Mouse (Mus musculus): ENCODE results near the gene Gm44805.

DNA sequence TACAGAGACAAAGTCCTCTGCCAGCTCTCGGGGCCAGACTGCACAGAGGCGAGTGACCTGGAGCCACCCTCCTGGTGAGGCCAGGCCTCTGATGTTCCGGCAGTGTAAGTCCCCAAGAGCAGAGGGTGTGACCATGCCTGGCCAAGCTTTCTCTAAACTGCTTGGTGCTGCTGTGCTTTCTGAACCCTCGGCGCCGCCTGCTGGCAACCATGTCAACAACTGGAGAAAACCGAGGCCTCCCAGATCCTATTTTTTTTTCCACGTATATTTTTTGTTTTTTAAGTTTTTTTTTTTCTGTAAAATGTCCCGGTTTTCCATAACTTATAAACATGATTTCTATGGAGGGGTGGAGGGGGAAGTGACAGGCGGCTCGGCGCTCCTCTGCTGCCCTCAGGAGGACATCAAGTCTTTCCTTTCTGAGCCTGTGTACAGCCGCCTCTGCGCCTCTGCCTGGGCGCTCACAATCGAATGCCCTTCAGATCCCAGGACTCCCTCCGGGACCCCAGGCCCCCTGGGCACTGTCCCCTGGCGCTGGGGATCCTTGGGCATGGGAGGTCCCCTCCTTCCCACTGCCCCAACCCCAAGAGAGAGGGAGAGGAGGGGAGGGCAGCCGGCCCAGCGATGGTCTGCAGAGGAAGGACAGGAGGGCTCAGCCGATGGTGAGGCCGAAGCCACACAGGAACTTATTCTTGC is 20.0 kb upstream of the Gm44805 start:
- TF ChIP-seq CTCF (IDR thresholded peaks at IDR 0.05; ENCODE audit: control insufficient read depth, insufficient read depth, low read length) (peak; percentile 62), POLR2A (IDR thresholded peaks at IDR 0.05; ENCODE audit: borderline replicate concordance, control insufficient read depth, low read depth, low read length) (no peak)

Measured in bone marrow, adult 2 months (tissue).